Mouse (Mus musculus): ENCODE results near the gene Myo15b. TPM values are rescaled to one million over a fixed set of nuclear protein-coding genes. Genes with fewer than 3 reads are reported as not detected.

Myo15b gene
- polyA plus RNA-seq, 1 experiment: 1.1 TPM

DNA sequence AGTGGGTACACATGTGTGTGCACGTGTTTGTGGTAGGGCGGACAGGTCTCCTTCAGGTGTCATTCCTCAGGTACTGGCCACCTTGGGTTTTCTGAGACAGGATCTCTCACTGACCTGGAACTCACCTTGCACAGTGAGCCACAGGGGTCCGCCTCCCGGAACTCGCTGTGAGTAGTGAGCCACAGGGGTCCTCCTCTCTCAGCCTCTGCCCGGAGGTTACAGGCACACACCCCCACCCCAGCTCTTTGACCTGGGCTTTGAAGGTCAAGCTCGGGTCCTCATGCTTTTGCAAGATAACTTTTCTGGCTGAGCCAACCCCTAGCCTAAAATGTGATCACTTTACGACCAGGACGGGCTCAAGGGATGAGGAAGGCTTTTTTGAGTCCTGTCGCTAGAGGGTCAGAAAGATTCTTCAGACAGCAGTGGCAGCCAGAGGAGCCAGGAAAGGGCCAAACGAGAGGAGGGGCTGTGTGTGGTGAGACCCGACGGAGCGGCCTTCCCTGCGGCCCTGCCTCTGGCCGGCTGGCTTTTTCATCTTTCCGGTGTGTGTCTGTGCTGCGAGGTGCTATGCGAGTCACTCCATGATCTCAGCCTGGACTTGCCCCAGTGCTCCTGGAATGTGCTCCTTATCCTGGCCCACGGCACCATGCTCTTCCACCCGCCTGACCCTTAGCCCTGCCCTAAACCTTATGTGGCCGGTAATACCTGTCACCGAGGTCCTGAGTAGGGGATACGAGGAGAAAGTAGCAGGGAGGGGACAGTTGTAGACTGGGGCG lies 27.5 kb upstream of the Myo15b start:
- Histone ChIP-seq H3K4me1 (ENCODE audit: control insufficient read depth, insufficient read depth, low read length) (no peaks in the 10 kb centered on the region), H3K27ac (ENCODE audit: insufficient read depth, low read length) (no peak overlapping the region), H3K4me3 (ENCODE audit: insufficient read depth, low read length) (no peak overlapping the region)
- no peak for TF ChIP-seq CTCF (IDR thresholded peaks at IDR 0.05; ENCODE audit: extremely low read depth, insufficient read depth, low read length)
- no peak for TF ChIP-seq POLR2A (IDR thresholded peaks at IDR 0.05; ENCODE audit: extremely low read depth, insufficient read depth, low read length)

DNA sequence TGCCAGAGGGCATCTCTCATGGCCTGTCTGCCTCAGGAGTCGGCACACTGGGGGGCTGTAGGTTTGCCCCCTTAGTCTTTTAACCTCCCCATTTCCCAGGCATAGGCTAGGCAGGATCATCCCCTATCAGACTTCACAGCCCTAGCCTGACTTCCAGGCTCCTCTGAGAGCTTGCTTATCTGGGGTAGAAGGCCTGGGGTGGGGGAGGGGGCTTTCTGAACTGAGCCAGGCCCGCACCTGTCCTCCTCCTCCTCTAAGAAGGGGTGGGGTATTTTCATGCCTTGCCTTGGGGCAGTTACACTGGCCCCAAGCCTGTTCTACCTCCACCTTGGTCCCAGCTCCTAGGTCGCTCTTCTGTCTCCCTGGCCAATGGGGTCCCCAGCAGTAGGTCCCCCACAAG lies 26.7 kb upstream of the Myo15b start:
- Histone ChIP-seq H3K4me3 (ENCODE audit: insufficient read depth, low read length) (no peak overlapping the region), H3K4me1 (ENCODE audit: control insufficient read depth, insufficient read depth, low read length) (no peaks in the 10 kb centered on the region)

DNA sequence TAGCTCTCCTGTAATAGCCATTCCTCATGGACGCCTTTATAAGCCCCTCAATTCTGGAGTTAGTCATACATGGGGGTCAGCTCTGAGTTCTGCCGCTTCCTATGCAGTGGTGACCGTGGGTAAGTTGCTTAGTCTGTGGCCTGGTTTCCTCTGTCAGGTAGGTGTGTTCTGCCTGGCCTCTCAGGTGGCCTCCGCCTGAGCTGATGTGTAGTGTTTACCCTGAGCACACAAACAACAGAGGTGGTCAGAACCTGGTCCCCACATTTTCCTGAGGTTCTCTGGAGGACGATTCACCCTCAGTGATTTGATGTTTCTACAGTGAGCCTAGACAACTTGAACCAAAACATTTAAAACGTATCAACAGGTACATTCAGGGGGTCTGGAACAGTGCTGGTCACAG lies 26.1 kb upstream of the Myo15b start:
- H3K27ac ChIP-seq (ENCODE audit: insufficient read depth, low read length): no peak overlapping the region
- no peak for TF ChIP-seq CTCF (IDR thresholded peaks at IDR 0.05; ENCODE audit: extremely low read depth, insufficient read depth, low read length)
- TF ChIP-seq POLR2A (IDR thresholded peaks at IDR 0.05; ENCODE audit: extremely low read depth, insufficient read depth, low read length): no peak
- H3K4me1 ChIP-seq (ENCODE audit: control insufficient read depth, insufficient read depth, low read length): no peaks in the 10 kb centered on the region
- no peak overlapping the region for H3K4me3 ChIP-seq (ENCODE audit: insufficient read depth, low read length)

More for the DNA sequence above, 26.7 kb upstream of the Myo15b start:
- TF ChIP-seq CTCF (IDR thresholded peaks at IDR 0.05; ENCODE audit: extremely low read depth, insufficient read depth, low read length): no peak
- no peak for TF ChIP-seq POLR2A (IDR thresholded peaks at IDR 0.05; ENCODE audit: extremely low read depth, insufficient read depth, low read length)
- H3K27ac ChIP-seq (ENCODE audit: insufficient read depth, low read length): no peak overlapping the region

DNA sequence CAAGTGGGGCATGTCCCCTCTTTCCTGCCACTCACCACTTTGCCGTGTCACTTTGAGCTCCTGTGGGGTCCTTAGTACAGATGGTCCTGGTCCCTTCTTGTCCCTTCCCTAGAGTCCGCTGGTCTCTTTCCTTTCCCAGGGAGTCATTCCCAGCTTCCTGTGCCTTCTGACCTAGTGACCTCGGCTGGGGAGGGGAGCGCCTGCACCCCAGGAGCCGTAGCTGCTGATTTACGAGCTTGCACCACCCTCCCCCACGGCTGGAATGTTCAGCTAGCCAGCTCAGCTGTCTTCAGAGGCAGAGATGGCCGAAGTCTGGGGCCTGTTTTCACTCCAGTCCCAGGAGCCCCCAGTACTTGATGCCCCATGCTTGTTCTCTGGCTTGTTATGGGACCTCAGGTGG lies 25.7 kb upstream of the Myo15b start:
- Histone ChIP-seq H3K4me3 (ENCODE audit: insufficient read depth, low read length) (no peak overlapping the region), H3K4me1 (ENCODE audit: control insufficient read depth, insufficient read depth, low read length) (no peaks in the 10 kb centered on the region), H3K27ac (ENCODE audit: insufficient read depth, low read length) (no peak overlapping the region)
- TF ChIP-seq POLR2A (IDR thresholded peaks at IDR 0.05; ENCODE audit: extremely low read depth, insufficient read depth, low read length) (no peak), CTCF (IDR thresholded peaks at IDR 0.05; ENCODE audit: extremely low read depth, insufficient read depth, low read length) (no peak)

DNA sequence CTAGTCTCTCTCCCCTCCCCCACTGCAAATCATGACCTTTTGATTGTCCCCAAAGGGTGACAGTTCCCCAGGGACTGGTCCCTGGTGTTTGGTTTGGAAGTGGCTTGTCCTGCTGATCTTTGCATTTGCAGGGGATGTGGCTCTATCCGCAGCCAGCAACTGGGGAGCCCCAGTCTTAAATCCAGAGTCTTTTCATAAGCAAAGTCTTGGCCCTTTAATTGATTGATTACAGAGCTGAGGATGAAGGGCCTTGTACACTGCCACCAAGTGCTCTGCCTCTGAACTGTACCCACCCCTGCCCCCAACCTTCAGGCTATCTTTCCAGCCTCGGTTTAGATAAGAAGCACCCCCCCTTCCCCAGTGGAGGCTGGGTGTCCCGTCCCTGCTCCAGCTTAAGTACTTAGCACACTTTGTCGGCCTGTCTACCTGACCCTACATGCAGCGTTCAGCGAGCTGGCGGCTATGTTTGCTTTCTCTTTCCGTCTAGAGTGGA lies 25.1 kb upstream of the Myo15b start:
- Histone ChIP-seq H3K4me1 (ENCODE audit: control insufficient read depth, insufficient read depth, low read length) (no peaks in the 10 kb centered on the region), H3K4me3 (ENCODE audit: insufficient read depth, low read length) (no peak overlapping the region), H3K27ac (ENCODE audit: insufficient read depth, low read length) (no peak overlapping the region)
- no peak for TF ChIP-seq CTCF (IDR thresholded peaks at IDR 0.05; ENCODE audit: extremely low read depth, insufficient read depth, low read length)
- no peak for TF ChIP-seq POLR2A (IDR thresholded peaks at IDR 0.05; ENCODE audit: extremely low read depth, insufficient read depth, low read length)

DNA sequence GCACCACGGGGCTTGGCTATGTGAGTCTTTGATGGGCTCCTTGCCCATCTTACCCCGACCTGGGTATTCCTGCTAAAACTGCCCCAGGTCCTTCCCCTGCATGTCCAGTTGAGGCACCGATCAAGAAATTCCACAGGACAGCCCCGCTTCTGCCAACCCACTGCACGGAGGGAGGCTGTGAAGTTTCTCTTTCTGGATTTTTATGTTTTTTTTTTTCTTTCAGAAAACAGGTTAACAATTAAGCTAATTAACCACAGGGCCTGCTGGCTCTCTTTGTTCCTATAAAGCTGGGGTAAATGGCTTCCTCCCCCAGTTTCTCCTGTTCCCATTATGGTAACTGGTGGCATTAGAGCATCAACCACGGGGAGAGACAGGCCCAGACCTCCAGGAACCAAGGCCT lies 24.2 kb upstream of the Myo15b start:
- Histone ChIP-seq H3K27ac (ENCODE audit: insufficient read depth, low read length) (no peak overlapping the region), H3K4me3 (ENCODE audit: insufficient read depth, low read length) (no peak overlapping the region), H3K4me1 (ENCODE audit: control insufficient read depth, insufficient read depth, low read length) (no peaks in the 10 kb centered on the region)
- TF ChIP-seq CTCF (IDR thresholded peaks at IDR 0.05; ENCODE audit: extremely low read depth, insufficient read depth, low read length) (no peak), POLR2A (IDR thresholded peaks at IDR 0.05; ENCODE audit: extremely low read depth, insufficient read depth, low read length) (no peak)

DNA sequence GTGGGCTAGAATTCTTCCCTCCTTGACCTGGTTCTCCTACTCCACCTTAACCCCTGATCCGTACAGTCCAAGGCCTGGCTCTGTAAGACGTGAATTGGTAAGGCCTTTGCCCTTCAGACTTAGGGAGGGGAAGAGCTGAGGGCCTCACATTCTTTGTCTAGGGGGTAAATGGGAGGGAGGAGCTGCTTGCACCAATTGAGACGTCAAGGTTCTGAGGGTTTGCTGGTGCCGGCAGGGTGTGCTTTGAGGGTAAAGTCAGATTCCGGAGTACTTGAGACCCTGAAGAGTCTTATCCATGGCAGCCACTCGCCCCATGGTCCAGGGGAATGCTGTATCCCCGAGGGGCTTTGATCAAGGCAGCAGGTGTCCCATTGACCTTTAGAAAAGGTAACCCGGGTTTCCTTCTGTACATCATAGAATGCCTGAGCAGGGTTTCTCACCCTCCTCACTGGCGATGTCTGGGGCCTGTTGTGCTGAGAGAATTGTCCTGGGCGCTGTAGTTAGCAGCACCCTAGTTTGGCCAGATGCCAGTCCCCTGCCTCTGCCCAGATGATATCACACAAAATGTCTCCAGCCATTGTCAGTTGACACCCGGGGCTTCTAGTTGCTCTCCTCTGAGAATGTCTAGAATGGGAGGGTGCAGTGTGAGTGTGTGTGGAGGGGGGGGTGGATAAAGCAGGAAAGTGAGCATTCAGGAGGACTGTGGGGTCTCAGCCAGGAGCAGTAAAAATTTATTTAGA lies 21.4 kb upstream of the Myo15b start:
- Histone ChIP-seq H3K4me1 (ENCODE audit: control insufficient read depth, insufficient read depth, low read length) (no peaks in the 10 kb centered on the region), H3K27ac (ENCODE audit: insufficient read depth, low read length) (no peak overlapping the region), H3K4me3 (ENCODE audit: insufficient read depth, low read length) (no peak overlapping the region)
- TF ChIP-seq POLR2A (IDR thresholded peaks at IDR 0.05; ENCODE audit: extremely low read depth, insufficient read depth, low read length) (no peak), CTCF (IDR thresholded peaks at IDR 0.05; ENCODE audit: extremely low read depth, insufficient read depth, low read length) (no peak)

DNA sequence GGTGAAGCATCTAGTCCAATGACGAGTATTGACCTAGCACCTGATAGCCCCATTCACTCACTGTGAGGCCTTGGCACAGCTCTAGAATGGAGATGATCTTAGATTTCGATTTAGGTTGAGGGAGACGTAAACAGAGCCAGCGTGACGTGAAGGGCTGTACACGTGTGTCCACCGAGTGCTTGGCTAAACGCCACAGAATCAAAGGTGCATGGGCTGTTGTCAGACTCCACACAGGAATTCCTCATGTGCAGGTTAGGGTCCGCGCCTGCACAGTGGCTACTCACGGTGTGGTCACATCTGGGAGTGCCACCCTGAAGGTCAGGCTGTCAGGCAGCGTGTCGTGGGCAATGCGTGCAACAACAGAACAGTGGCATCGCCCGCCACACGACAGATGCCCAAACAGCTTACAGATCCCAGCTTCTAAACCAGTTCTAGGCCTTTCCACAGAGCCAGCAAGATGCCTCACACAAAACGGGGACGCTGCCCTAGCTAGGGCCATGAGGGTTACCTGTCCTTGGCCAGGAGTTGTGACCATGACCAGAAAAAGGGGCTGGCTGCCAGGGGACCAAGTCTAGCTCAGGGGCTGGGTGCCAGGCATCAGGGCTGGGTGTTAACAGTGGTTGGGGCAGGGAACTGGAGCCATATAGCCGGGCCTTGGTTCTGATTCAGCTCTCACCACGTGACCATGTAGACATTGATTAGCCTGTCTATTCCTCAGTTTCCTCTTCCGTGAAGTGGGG lies 20.4 kb upstream of the Myo15b start:
- H3K4me3 ChIP-seq (ENCODE audit: insufficient read depth, low read length): no peak overlapping the region
- H3K4me1 ChIP-seq (ENCODE audit: control insufficient read depth, insufficient read depth, low read length): no peaks in the 10 kb centered on the region
- no peak for TF ChIP-seq POLR2A (IDR thresholded peaks at IDR 0.05; ENCODE audit: extremely low read depth, insufficient read depth, low read length)
- no peak for TF ChIP-seq CTCF (IDR thresholded peaks at IDR 0.05; ENCODE audit: extremely low read depth, insufficient read depth, low read length)
- no peak overlapping the region for H3K27ac ChIP-seq (ENCODE audit: insufficient read depth, low read length)

DNA sequence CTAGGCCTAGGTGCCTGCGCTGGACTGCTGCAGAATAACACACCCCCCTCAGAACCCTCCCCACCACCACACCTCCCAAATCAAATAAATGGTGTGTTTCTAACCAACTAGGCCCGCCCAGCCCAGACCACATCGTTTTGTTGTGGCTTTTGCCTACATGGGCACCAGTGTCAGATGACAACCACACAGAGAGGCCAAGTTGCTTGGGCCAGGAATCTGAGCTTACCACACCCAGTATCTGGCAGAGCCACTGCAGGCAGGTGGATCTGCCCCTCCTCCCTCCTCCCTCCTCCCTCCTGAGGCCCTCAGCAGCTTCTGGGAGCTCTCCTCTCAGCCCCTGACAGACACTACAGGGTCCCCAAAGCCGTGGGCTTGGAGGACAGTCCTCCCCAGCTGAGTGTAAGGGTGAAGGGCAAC lies 19.3 kb upstream of the Myo15b start:
- H3K4me1 ChIP-seq (ENCODE audit: control insufficient read depth, insufficient read depth, low read length): no peaks in the 10 kb centered on the region
- H3K4me3 ChIP-seq (ENCODE audit: insufficient read depth, low read length): no peak overlapping the region
- TF ChIP-seq CTCF (IDR thresholded peaks at IDR 0.05; ENCODE audit: extremely low read depth, insufficient read depth, low read length) (no peak), POLR2A (IDR thresholded peaks at IDR 0.05; ENCODE audit: extremely low read depth, insufficient read depth, low read length) (no peak)
- H3K27ac ChIP-seq (ENCODE audit: insufficient read depth, low read length): no peak overlapping the region

Data from cortical plate, adult 2 months (tissue).